Mouse (Mus musculus) erythroblast, embryonic 14.5 days (primary cell): Measurements from ENCODE around the gene Rnaset2a. TPM values are rescaled to one million over a fixed set of nuclear protein-coding genes. Genes with fewer than 3 reads are reported as not detected.
A peak's percentile ranks its signal among the peaks of the same experiment; 100 is the strongest.
"Not testable (repeated sequence)": the region's sequence is repeated elsewhere in the genome, so short reads cannot be mapped to it uniquely, and the experiment has no call there.

Experiments used
- H3K27me3 ChIP-seq: 2 replicates; pipeline ENCODE4 v1.6.1; 2012; ENCODE audit warnings: inconsistent platforms; ENCODE audit not compliant: control insufficient read depth
- H3K36me3 ChIP-seq: 2 replicates; pipeline ENCODE4 v1.6.1; 2012; ENCODE audit warnings: mild to moderate bottlenecking, inconsistent platforms; ENCODE audit not compliant: control insufficient read depth
- H3K4me1 ChIP-seq: 2 replicates; pipeline ENCODE4 v1.6.1; 2012; ENCODE audit warnings: inconsistent platforms; ENCODE audit not compliant: control insufficient read depth
- H3K4me3 ChIP-seq: replicated peaks from 2 replicates; pipeline ENCODE3; 2012; ENCODE audit warnings: moderate library complexity, mild to moderate bottlenecking, inconsistent platforms
- H3K9me3 ChIP-seq: 2 replicates; pipeline ENCODE4 v1.6.1; 2012; ENCODE audit warnings: low read length, inconsistent platforms, mixed read lengths; ENCODE audit not compliant: control insufficient read depth
- GATA1 ChIP-seq: IDR thresholded peaks from 2 replicates; pipeline ENCODE4 v1.6.1; 2012; ENCODE audit warnings: low read length, inconsistent platforms, mixed read lengths
- TAL1 ChIP-seq: IDR thresholded peaks from 3 replicates; pipeline ENCODE4 v1.6.1; 2012; ENCODE audit warnings: low read length, inconsistent platforms, mixed read lengths
- polyA plus RNA-seq: library from polyadenylated mRNA; stranded (reverse); fragments of >175 nt; gene quantifications from 2 replicates; pipeline ENCODE4 v1.2.3, GENCODE M21; 2012

Rnaset2a gene
- 1.3 and 1.5 TPM in 2 replicates for polyA plus RNA-seq

- not testable (repeated sequence) for H3K9me3 ChIP-seq, H3K27me3 ChIP-seq, H3K36me3 ChIP-seq, H3K4me1 ChIP-seq
- H3K4me3 ChIP-seq, result peak within 1 kb of the TSS; percentile 54
Observed at GRCm38 (mm10) chr17:8147439-8148316, at the start of gene Rnaset2a, which contains the start of gene Gm49673. Rnaset2a (minus strand) TSS chr17:8148097. Gm49673 (minus strand) TSS chr17:8147788.

GRCm38 (mm10) chr17:8197652-8198051 is 49.8 kb upstream of the Rnaset2a start:
- Histone ChIP-seq H3K9me3 (no peaks in the 10 kb centered on the region), H3K4me1 (no peaks in the 10 kb centered on the region), H3K27me3 (no peaks in the 10 kb centered on the region), H3K4me3 (no peak overlapping the region), H3K36me3 (peaks cover 45% of the 10 kb centered on the region)
- no peak for TF ChIP-seq GATA1
- no peak for TF ChIP-seq TAL1

- H3K4me1 ChIP-seq, result no peaks in the 10 kb centered on the region
- H3K4me3 ChIP-seq, result no peak overlapping the region
- H3K9me3 ChIP-seq, result no peaks in the 10 kb centered on the region
- H3K36me3 ChIP-seq, result peaks cover 57% of the 10 kb centered on the region
- H3K27me3 ChIP-seq, result no peaks in the 10 kb centered on the region
- TF ChIP-seq TAL1 (no peak), GATA1 (no peak)
Observed at GRCm38 (mm10) chr17:8195685-8196376, 47.9 kb upstream of the Rnaset2a start.

GRCm38 (mm10) chr17:8193678-8194077 is 45.8 kb upstream of the Rnaset2a start:
- no peak for TF ChIP-seq GATA1
- Histone ChIP-seq H3K27me3 (no peaks in the 10 kb centered on the region), H3K36me3 (peaks cover 78% of the 10 kb centered on the region), H3K4me1 (no peaks in the 10 kb centered on the region), H3K9me3 (no peaks in the 10 kb centered on the region), H3K4me3 (no peak overlapping the region)

GRCm38 (mm10) chr17:8184217-8184616 is 36.3 kb upstream of the Rnaset2a start:
- TF ChIP-seq TAL1, result no peak
- TF ChIP-seq GATA1, result no peak
- Histone ChIP-seq H3K27me3 (no peaks in the 10 kb centered on the region), H3K36me3 (peaks cover 86% of the 10 kb centered on the region), H3K9me3 (no peaks in the 10 kb centered on the region), H3K4me3 (no peak overlapping the region), H3K4me1 (no peaks in the 10 kb centered on the region)

- H3K27me3 ChIP-seq, result no peaks in the 10 kb centered on the region
- peaks cover 84% of the 10 kb centered on the region for H3K36me3 ChIP-seq
- TF ChIP-seq GATA1 (no peak), TAL1 (no peak)
- H3K4me3 ChIP-seq, result no peak overlapping the region
- H3K9me3 ChIP-seq, result no peaks in the 10 kb centered on the region
- H3K4me1 ChIP-seq, result no peaks in the 10 kb centered on the region
Observed at GRCm38 (mm10) chr17:8183815-8184214, 35.9 kb upstream of the Rnaset2a start.

GRCm38 (mm10) chr17:8177090-8177489 is 29.2 kb upstream of the Rnaset2a start:
- H3K9me3 ChIP-seq, result no peaks in the 10 kb centered on the region
- H3K4me3 ChIP-seq, result no peak overlapping the region
- no peaks in the 10 kb centered on the region for H3K4me1 ChIP-seq
- no peaks in the 10 kb centered on the region for H3K27me3 ChIP-seq
- TF ChIP-seq TAL1, result no peak
- H3K36me3 ChIP-seq, result peaks cover 83% of the 10 kb centered on the region

- no peaks in the 10 kb centered on the region for H3K27me3 ChIP-seq
- H3K36me3 ChIP-seq, result peaks cover 74% of the 10 kb centered on the region
- no peak for TF ChIP-seq GATA1
- TF ChIP-seq TAL1, result no peak
- H3K9me3 ChIP-seq, result no peaks in the 10 kb centered on the region; the same call in 1 of the 2 replicates
- no peak overlapping the region for H3K4me3 ChIP-seq
- H3K4me1 ChIP-seq, result peaks cover 5% of the 10 kb centered on the region
Observed at GRCm38 (mm10) chr17:8171081-8171480, 23.2 kb upstream of the Rnaset2a start.

GRCm38 (mm10) chr17:8170331-8170730 is 22.4 kb upstream of the Rnaset2a start:
- no peak overlapping the region for H3K4me3 ChIP-seq
- no peaks in the 10 kb centered on the region; the same call in 1 of the 2 replicates for H3K9me3 ChIP-seq
- peaks cover 67% of the 10 kb centered on the region for H3K36me3 ChIP-seq
- peaks cover 5% of the 10 kb centered on the region for H3K4me1 ChIP-seq
- no peaks in the 10 kb centered on the region for H3K27me3 ChIP-seq
- TF ChIP-seq TAL1, result no peak
- TF ChIP-seq GATA1, result no peak

GRCm38 (mm10) chr17:8167436-8167835 is 19.5 kb upstream of the Rnaset2a start:
- not testable (repeated sequence) for H3K27me3 ChIP-seq, H3K4me3 ChIP-seq, H3K4me1 ChIP-seq, H3K9me3 ChIP-seq
- H3K36me3 ChIP-seq, result peaks cover 43% of the 10 kb centered on the region

- not testable (repeated sequence) for H3K27me3 ChIP-seq, H3K4me1 ChIP-seq, H3K9me3 ChIP-seq, H3K4me3 ChIP-seq
- H3K36me3 ChIP-seq, result peaks cover 33% of the 10 kb centered on the region
Observed at GRCm38 (mm10) chr17:8166454-8166853, 18.6 kb upstream of the Rnaset2a start.

- H3K4me3 ChIP-seq, result peak overlapping the region; percentile 64
- H3K4me1 ChIP-seq, H3K9me3 ChIP-seq: not testable (repeated sequence)
Observed at GRCm38 (mm10) chr17:8165977-8166376, 18.1 kb upstream of the Rnaset2a start.

GRCm38 (mm10) chr17:8165608-8165945 is 17.7 kb upstream of the Rnaset2a start:
- Histone ChIP-seq H3K36me3 (peaks cover 25% of the 10 kb centered on the region), H3K4me3 (peak overlapping the region; percentile 64)
- H3K9me3 ChIP-seq, H3K4me1 ChIP-seq, H3K27me3 ChIP-seq: not testable (repeated sequence)

More at GRCm38 (mm10) chr17:8165977-8166376, 18.1 kb upstream of the Rnaset2a start:
- H3K36me3 ChIP-seq, result peaks cover 29% of the 10 kb centered on the region
- not testable (repeated sequence) for H3K27me3 ChIP-seq
